Mouse (Mus musculus) CH12.LX (cell line): ENCODE data around the gene Ptcd2. TPM values are rescaled to one million over a fixed set of nuclear protein-coding genes. Genes with fewer than 3 reads are reported as not detected.
"Not testable (repeated sequence)": the region's sequence is repeated elsewhere in the genome, so short reads cannot be mapped to it uniquely, and the experiment has no call there.

Source experiments
- DNase-seq: peaks from one replicate; pipeline ENCODE4 v3.0.0-alpha.2; 2013; ENCODE audit errors: extremely low read depth
- H3K27ac ChIP-seq: 2 replicates; pipeline ENCODE4 v1.5.1; 2012; ENCODE audit warnings: low read depth, mild to moderate bottlenecking, control low read depth, moderate library complexity; ENCODE audit not compliant: insufficient read depth
- H3K27me3 ChIP-seq: replicated peaks from 2 replicates; pipeline ENCODE3; 2012; ENCODE audit warnings: inconsistent platforms
- H3K36me3 ChIP-seq, 2 experiments: replicated peaks in 1 of 2; 2 replicates each; pipeline versions ENCODE3 to v1.6.1; 2012; ENCODE audit warnings: inconsistent platforms in 1 of 2, low read length in 1 of 2, mild to moderate bottlenecking in 1 of 2, mixed read lengths in 1 of 2, moderate library complexity in 1 of 2; ENCODE audit not compliant: control insufficient read depth in 1 of 2, insufficient read depth in 1 of 2
- H3K4me1 ChIP-seq, 2 experiments: 2 replicates each; pipeline ENCODE4 v1.6.1; 2012; ENCODE audit warnings: inconsistent platforms in 1 of 2, moderate library complexity in 1 of 2; ENCODE audit not compliant: insufficient read depth in 2 of 2, control insufficient read depth in 1 of 2
- H3K4me2 ChIP-seq: 2 replicates; pipeline ENCODE4 v1.6.1; 2012; ENCODE audit warnings: low read depth, mild to moderate bottlenecking, control low read depth; ENCODE audit not compliant: poor library complexity, insufficient read depth, severe bottlenecking
- H3K4me3 ChIP-seq, 3 experiments: fragments of 150-350 bp in 1 of 3; sonication (generic) in 1 of 3; replicated peaks in 1 of 3; 2 replicates each; pipeline versions ENCODE3 to v1.5.1; 2011 to 2012; ENCODE audit warnings: low read depth in 2 of 3, low read length in 2 of 3, mild to moderate bottlenecking in 2 of 3, moderate library complexity in 2 of 3, control low read depth in 1 of 3, improper control_type of control experiment in 1 of 3, inconsistent platforms in 1 of 3, mixed read lengths in 1 of 3; ENCODE audit not compliant: poor library complexity in 1 of 3
- H3K79me2 ChIP-seq: replicated peaks from 2 replicates; pipeline ENCODE4 v1.6.1; 2012; ENCODE audit warnings: mild to moderate bottlenecking, moderate library complexity; ENCODE audit not compliant: control insufficient read depth, poor library complexity, insufficient read depth, severe bottlenecking; ENCODE audit errors: extremely low read depth
- H3K9ac ChIP-seq: 2 replicates; pipeline ENCODE4 v1.6.1; 2012; ENCODE audit warnings: low read depth, mild to moderate bottlenecking, control low read depth, moderate library complexity; ENCODE audit not compliant: insufficient read depth
- H3K9me3 ChIP-seq: replicated peaks from 2 replicates; pipeline ENCODE3; 2012; ENCODE audit warnings: low read length, inconsistent platforms, mixed read lengths
- CHD2 ChIP-seq: IDR thresholded peaks from 2 replicates; pipeline ENCODE4 v1.6.1; 2011; ENCODE audit warnings: low read length, improper control_type of control experiment
- ETS1 ChIP-seq: conservative IDR thresholded peaks from 2 replicates; pipeline ENCODE4 v1.6.1; 2012; ENCODE audit warnings: low read depth, mild to moderate bottlenecking, inconsistent platforms, low read length, improper control_type of control experiment, moderate library complexity
- HCFC1 ChIP-seq: IDR thresholded peaks from 2 replicates; pipeline ENCODE4 v1.6.1; 2012; ENCODE audit warnings: low read depth, mild to moderate bottlenecking, inconsistent platforms, low read length, improper control_type of control experiment
- JUN ChIP-seq: IDR thresholded peaks from 2 replicates; pipeline ENCODE4 v1.6.1; 2011; ENCODE audit warnings: low read depth, mild to moderate bottlenecking, low read length, improper control_type of control experiment, moderate library complexity; ENCODE audit not compliant: insufficient read depth
- KAT2A ChIP-seq: IDR thresholded peaks from 2 replicates; pipeline ENCODE4 v1.6.1; 2012; ENCODE audit warnings: low read length, improper control_type of control experiment, inconsistent platforms; ENCODE audit not compliant: insufficient replicate concordance
- MAFK ChIP-seq: IDR thresholded peaks from 2 replicates; pipeline ENCODE4 v1.6.1; 2011; ENCODE audit warnings: low read length, improper control_type of control experiment; ENCODE audit not compliant: insufficient replicate concordance
- MAX ChIP-seq: IDR thresholded peaks from 2 replicates; pipeline ENCODE4 v1.6.1; 2011; ENCODE audit warnings: low read length, improper control_type of control experiment
- MAZ ChIP-seq: IDR thresholded peaks from 2 replicates; pipeline ENCODE4 v1.6.1; 2012; ENCODE audit warnings: low read depth, mild to moderate bottlenecking, inconsistent platforms, low read length, improper control_type of control experiment, moderate library complexity
- MEF2A ChIP-seq: IDR thresholded peaks from 2 replicates; pipeline ENCODE4 v1.6.1; 2014; ENCODE audit warnings: low read depth, mild to moderate bottlenecking, inconsistent platforms, low read length, improper control_type of control experiment, borderline replicate concordance
- NELFE ChIP-seq: IDR thresholded peaks from 2 replicates; pipeline ENCODE4 v1.6.1; 2011; ENCODE audit warnings: low read depth, low read length, improper control_type of control experiment
- SIN3A ChIP-seq: IDR thresholded peaks from 2 replicates; pipeline ENCODE4 v1.6.1; 2012; ENCODE audit warnings: low read length, improper control_type of control experiment, inconsistent platforms
- ZKSCAN1 ChIP-seq: IDR thresholded peaks from 2 replicates; pipeline ENCODE4 v1.6.1; 2012; ENCODE audit warnings: low read depth, inconsistent platforms, low read length, improper control_type of control experiment, borderline replicate concordance
- ZMIZ1 ChIP-seq: IDR thresholded peaks from 2 replicates; pipeline ENCODE4 v1.6.1; 2012; ENCODE audit warnings: low read depth, mild to moderate bottlenecking, inconsistent platforms, low read length, improper control_type of control experiment
- dilution Hi-C: fragments of 300-500 bp; cut with MboI; formaldehyde crosslinking; loops from 2 replicates; pipeline ENCODE4 v1.14.3; 2020; ENCODE audit warnings: low sequenced_read_pairs; ENCODE audit not compliant: extremely low pct_unique_long_range_greater_than_20kb, extremely low pct_ligation_motif_present
- in situ Hi-C: fragments of 300-500 bp; cut with MboI; formaldehyde crosslinking; loops from 3 replicates; pipeline ENCODE4 v1.14.3; 2019; ENCODE audit warnings: low sequenced_read_pairs, low pct_ligation_motif_present, low pct_unique_long_range_greater_than_20kb, mixed read lengths
- polyA plus RNA-seq: library from polyadenylated mRNA; unstranded; fragments of >175 nt; gene quantifications from 2 replicates; pipeline ENCODE4 v1.2.1, GENCODE M21; 2012; ENCODE audit warnings: low read depth; ENCODE audit not compliant: insufficient read length
- total RNA-seq, 2 experiments: library from RNA; depleted of rRNA; stranded (reverse); fragments of 300-350 nt in 1 of 2; fragments of >200 nt in 1 of 2; gene quantifications; 2 replicates each; pipeline ENCODE4 v1.2.3; 2012 to 2014

The Ptcd2 gene
- total and polyA plus RNA-seq, 3 experiments: 32.4 to 92.9 (median 52.2) TPM

DNA sequence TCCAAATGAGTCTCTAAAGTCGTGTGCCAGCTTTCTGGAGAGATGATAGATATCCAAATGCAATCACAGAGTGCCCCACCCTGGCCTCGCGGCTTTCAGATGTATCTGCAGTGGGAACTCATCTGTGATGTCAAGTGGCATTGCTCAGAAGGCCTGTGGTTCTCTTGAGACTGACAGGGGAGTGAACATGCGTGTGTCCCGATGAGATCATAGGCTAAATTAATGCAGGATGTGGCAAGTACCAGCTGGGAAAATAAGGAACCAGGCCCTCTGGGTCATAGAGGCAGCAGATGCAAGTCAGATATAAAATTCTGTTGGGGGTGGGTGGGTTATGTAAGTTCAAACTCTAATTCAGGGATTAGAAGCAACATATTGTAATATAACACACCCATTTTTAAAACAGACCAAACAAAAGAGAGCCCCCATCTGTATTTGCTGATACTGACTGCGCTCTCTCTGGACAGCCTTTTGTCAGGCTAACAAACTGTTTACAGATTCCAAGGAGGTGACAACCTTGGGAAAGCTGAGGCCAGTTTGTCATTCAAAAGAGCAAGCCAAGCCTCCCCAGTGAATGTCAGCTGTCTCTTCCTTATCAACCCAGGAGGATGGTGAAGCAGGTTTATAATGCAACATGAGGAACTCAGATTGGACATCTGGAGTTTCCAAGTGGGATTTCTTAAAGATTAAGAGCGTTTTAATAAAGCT, 20.7 kb downstream of the Ptcd2 start:
- in situ Hi-C loops: no loop called here
- Histone ChIP-seq H3K79me2 (no peaks in the 10 kb centered on the region), H3K27ac (no peak overlapping the region)
- TF ChIP-seq MAFK (no peak), ETS1 (peak; percentile 78), MEF2A (0 out of 2 replicates have a peak, but pooled peaks have one; percentile 48), MAZ (no peak), ZMIZ1 (no peak), JUN (0 out of 2 replicates have a peak, but pooled peaks have one; percentile 16), KAT2A (no peak), NELFE (no peak), MAX (no peak), HCFC1 (no peak), CHD2 (no peak), SIN3A (no peak)
- TF ChIP-seq, all 38 proteins: peak for 3
- dilution Hi-C loops: no loop called here
- H3K4me1 ChIP-seq: peaks cover 0 to 21% of the 10 kb centered on the region in 2 experiments; a peak in 2 of 4 replicates
- H3K9ac ChIP-seq: no peak overlapping the region
- no peak overlapping the region for H3K4me3 ChIP-seq
- DNase-seq: peak; percentile 68
- no peaks in the 10 kb centered on the region for H3K9me3 ChIP-seq
- H3K4me2 ChIP-seq: no peak overlapping the region
- no peaks in the 10 kb centered on the region for H3K27me3 ChIP-seq
- H3K36me3 ChIP-seq: peaks cover 64 to 93% of the 10 kb centered on the region in 2 experiments

DNA sequence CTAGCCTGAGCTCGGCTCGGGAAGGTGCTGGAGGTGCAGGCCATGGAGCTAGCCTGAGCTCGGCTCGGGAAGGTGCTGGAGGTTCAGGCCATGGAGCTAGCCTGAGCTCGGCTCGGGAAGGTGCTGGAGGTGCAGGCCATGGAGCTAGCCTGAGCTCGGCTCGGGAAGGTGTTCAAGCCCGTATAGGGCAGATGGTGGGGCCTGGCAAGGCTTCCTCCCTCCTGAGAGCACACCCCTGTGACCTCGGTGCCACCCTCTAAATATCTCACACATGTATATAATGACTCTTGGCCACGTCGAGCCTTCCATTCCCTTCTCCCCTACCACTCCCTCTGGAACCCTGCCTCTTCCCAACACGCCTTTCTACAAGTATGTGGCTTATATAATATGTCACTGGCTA, 21.6 kb downstream of the Ptcd2 start:
- H3K27me3 ChIP-seq, H3K9me3 ChIP-seq, H3K4me2 ChIP-seq, H3K27ac ChIP-seq, H3K4me3 ChIP-seq, H3K9ac ChIP-seq, DNase-seq, in situ Hi-C loops, dilution Hi-C loops, H3K79me2 ChIP-seq: not testable (repeated sequence)
- Histone ChIP-seq H3K4me1 (peaks cover 0 to 20% of the 10 kb centered on the region in 2 experiments; a peak in 2 of 4 replicates), H3K36me3 (peaks cover 60 to 88% of the 10 kb centered on the region in 2 experiments)

DNA sequence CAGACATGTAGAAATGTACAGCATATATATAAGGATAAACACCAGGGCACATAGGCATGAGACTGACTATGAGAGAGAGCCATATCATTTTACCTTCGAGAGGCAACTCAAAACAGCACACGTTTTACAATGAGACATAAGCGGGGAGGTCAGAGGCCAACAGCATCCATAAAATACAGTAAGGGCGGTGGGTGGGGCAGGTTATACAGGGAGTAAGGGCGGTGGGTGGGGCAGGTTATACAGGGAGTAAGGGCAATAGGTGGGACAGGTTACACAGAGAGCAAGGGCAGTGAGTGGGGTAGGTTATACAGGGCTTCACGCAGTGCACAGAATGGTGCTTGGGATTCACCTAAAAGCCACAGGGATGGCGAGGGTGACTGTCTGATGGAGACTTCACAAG, 24.1 kb downstream of the Ptcd2 start:
- peaks cover 41 to 63% of the 10 kb centered on the region in 2 experiments for H3K36me3 ChIP-seq
- H3K9me3 ChIP-seq: no peaks in the 10 kb centered on the region
- no peak overlapping the region for H3K9ac ChIP-seq
- no peak overlapping the region for H3K4me2 ChIP-seq
- H3K4me1 ChIP-seq: peaks cover 0 to 20% of the 10 kb centered on the region in 2 experiments; a peak in 2 of 4 replicates
- no peaks in the 10 kb centered on the region for H3K79me2 ChIP-seq
- no peak for TF ChIP-seq ZKSCAN1
- in situ Hi-C loops: no loop called here
- dilution Hi-C loops: no loop called here
- no peak for DNase-seq
- H3K4me3 ChIP-seq: no peak overlapping the region
- no peak overlapping the region for H3K27ac ChIP-seq
- H3K27me3 ChIP-seq: peaks cover 3% of the 10 kb centered on the region
